Mouse (Mus musculus) layer of hippocampus, adult 18-20 months (tissue): ENCODE results near the gene Fam84b. TPM values are rescaled to one million over a fixed set of nuclear protein-coding genes. Genes with fewer than 3 reads are reported as not detected.
A peak's percentile ranks its signal among the peaks of the same experiment; 100 is the strongest.
"Not testable (repeated sequence)": the region's sequence is repeated elsewhere in the genome, so short reads cannot be mapped to it uniquely, and the experiment has no call there.

Source experiments
- DNase-seq, 2 experiments: peaks; one replicate each; pipeline ENCODE4 v3.0.0; 2022; ENCODE audit warnings: low spot score in 2 of 2
- long read RNA-seq: library from polyadenylated mRNA; stranded (forward); transcript quantifications from one replicate; pipeline ENCODE4 v2.0.0, GENCODE M21; 2021
- total RNA-seq, 2 experiments: library from RNA; stranded (reverse); gene quantifications; 2 replicates each; pipeline ENCODE4 v1.2.3; 2021

The Fam84b gene
- total RNA-seq = 10 to 100 TPM; 11.9 to 14.0 TPM
- long read RNA-seq, full-length matches to known transcripts = 11 of 17 reads
- long read RNA-seq, partial matches to known transcripts = 0 of 17 reads
- long read RNA-seq, other reads (novel, unspliced or antisense) = 6 of 17 reads

GRCm38 (mm10) chr15:60853231-60853999 lies at the start of gene Fam84b:
Gene Fam84b, minus strand, starts transcription at chr15:60853778.
- DNase-seq = no peak

- DNase-seq = no peak
Measured at GRCm38 (mm10) chr15:60898187-60898965, 44.8 kb upstream of the Fam84b start.

GRCm38 (mm10) chr15:60896040-60896439 lies 42.5 kb upstream of the Fam84b start:
- DNase-seq = no peak

- no peak for DNase-seq
Measured at GRCm38 (mm10) chr15:60892976-60893463, 39.4 kb upstream of the Fam84b start.

GRCm38 (mm10) chr15:60888724-60889123 lies 35.1 kb upstream of the Fam84b start:
- DNase-seq = no peak

GRCm38 (mm10) chr15:60875721-60876120 lies 22.1 kb upstream of the Fam84b start:
- no peak for DNase-seq

- no peak for DNase-seq
Measured at GRCm38 (mm10) chr15:60862417-60862816, 8.8 kb upstream of the Fam84b start.

- DNase-seq = no peak
Measured at GRCm38 (mm10) chr15:60855112-60855511, 1.5 kb upstream of the Fam84b start.

GRCm38 (mm10) chr15:60854151-60854550 lies 573 bp upstream of the Fam84b start:
- DNase-seq = no peak

GRCm38 (mm10) chr15:60848630-60849029 lies 4.9 kb downstream of the Fam84b start:
- DNase-seq = peak in 1 of 2 experiments; percentile 7

GRCm38 (mm10) chr15:60846291-60846690 lies 7.3 kb downstream of the Fam84b start:
- no peak for DNase-seq

- DNase-seq = no peak
Measured at GRCm38 (mm10) chr15:60845886-60846285, 7.7 kb downstream of the Fam84b start.

- DNase-seq = no peak
Measured at GRCm38 (mm10) chr15:60841785-60842184, 11.8 kb downstream of the Fam84b start.

- not testable (repeated sequence) for DNase-seq
Measured at GRCm38 (mm10) chr15:60841312-60841711, 12.3 kb downstream of the Fam84b start.

- no peak for DNase-seq
Measured at GRCm38 (mm10) chr15:60840296-60840670, 13.3 kb downstream of the Fam84b start.

- DNase-seq = no peak
Measured at GRCm38 (mm10) chr15:60839539-60840295, 13.9 kb downstream of the Fam84b start.

GRCm38 (mm10) chr15:60838135-60838534 lies 15.4 kb downstream of the Fam84b start:
- DNase-seq = no peak

GRCm38 (mm10) chr15:60837719-60838118 lies 15.9 kb downstream of the Fam84b start:
- DNase-seq = no peak

GRCm38 (mm10) chr15:60836321-60836720 lies 17.3 kb downstream of the Fam84b start:
- DNase-seq = no peak

GRCm38 (mm10) chr15:60834598-60835571 lies 18.7 kb downstream of the Fam84b start:
- no peak for DNase-seq
